ENCODE assay signal across 19 mouse cellular contexts in genomic region chr9:57343752-57344151, GRCm38 (mm10).
DNase-seq lines count a peak whose midpoint lies in the region; ATAC-seq and TF ChIP-seq lines count a peak whose summit lies in the region.
"Had no signal": no experiment of that assay in that cellular context is flagged by ENCODE, and none has a peak within 500 bp of the region (broad histone marks: within the 10 kb centered on the region; RNA-seq: fewer than 3 reads in every experiment).

No protein-coding gene starts in this region.

- H3K4me2 ChIP-seq in lung, embryonic 14.5 days: no peak overlapping the region
- H3K4me2 ChIP-seq: embryonic facial prominence, embryonic 12.5 days; forebrain, embryonic 13.5 days; heart, embryonic 11.5 days; hindbrain, embryonic 15.5 days had no signal

- no peaks in the 10 kb centered on the region for H3K27me3 ChIP-seq in lung, embryonic 14.5 days (ENCODE audit: insufficient read depth, low read length)
- H3K27me3 ChIP-seq in splenic B cell, adult 2 months (ENCODE audit: control insufficient read depth, insufficient read depth, low read length, poor library complexity, severe bottlenecking): no peaks in the 10 kb centered on the region
- H3K27me3 ChIP-seq: embryonic facial prominence, embryonic 12.5 days; forebrain, embryonic 13.5 days; hindbrain, embryonic 15.5 days had no signal

- no peak overlapping the region for H3K9ac ChIP-seq in lung, embryonic 14.5 days
- H3K9ac ChIP-seq: embryonic facial prominence, embryonic 12.5 days; forebrain, embryonic 13.5 days; hindbrain, embryonic 15.5 days had no signal

- no peak overlapping the region for H3K27ac ChIP-seq in lung, embryonic 14.5 days (ENCODE audit: low read depth)
- H3K27ac ChIP-seq: embryonic facial prominence, embryonic 12.5 days; forebrain, embryonic 13.5 days; hindbrain, embryonic 15.5 days had no signal

- H3K4me1 ChIP-seq in lung, embryonic 14.5 days (ENCODE audit: insufficient read depth): no peaks in the 10 kb centered on the region
- H3K4me1 ChIP-seq in lung, adult 2 months (ENCODE audit: control insufficient read depth, insufficient read depth, low read length): no peaks in the 10 kb centered on the region
- H3K4me1 ChIP-seq: embryonic facial prominence, embryonic 12.5 days; forebrain, embryonic 13.5 days; hindbrain, embryonic 15.5 days had no signal

- ATAC-seq in lung, embryonic 14.5 days (ENCODE audit: insufficient read depth): 0 out of 2 replicates have a peak, but pooled peaks have one; percentile 52
- peak; percentile 19; the same call in 1 of the 2 replicates for ATAC-seq in common myeloid progenitor, adult 5-6 weeks (replicated peaks; ENCODE audit: low read depth, poor library complexity, severe bottlenecking)
- no peak for ATAC-seq in megakaryocyte, adult 5-6 weeks (ENCODE audit: poor library complexity, severe bottlenecking)
- ATAC-seq: forebrain, embryonic 13.5 days; midbrain, embryonic 16.5 days had no signal

- TF ChIP-seq CTCF in lung, embryonic 14.5 days (IDR thresholded peaks at IDR 0.05; ENCODE audit: low read depth): no peak
- TF ChIP-seq CTCF in lung, adult 2 months (IDR thresholded peaks at IDR 0.05; ENCODE audit: insufficient read depth, low read length): no peak

- WGBS in lung, embryonic 14.5 days: 62% methylated on average over 3 of the region's 3 CpGs
- WGBS in lung, adult 2 months: 58% methylated on average over 3 of the region's 3 CpGs

- H3K4me3 ChIP-seq in lung, embryonic 14.5 days (ENCODE audit: low read depth, low read length): no peak overlapping the region
- no peak overlapping the region for H3K4me3 ChIP-seq in lung, adult 2 months (replicated peaks; ENCODE audit: extremely low read depth, low read depth, low read length)
- H3K4me3 ChIP-seq: embryonic facial prominence, embryonic 12.5 days; erythroblast, embryonic 14.5 days; forebrain, embryonic 13.5 days; hindbrain, embryonic 15.5 days had no signal

- TF ChIP-seq POLR2A in lung, adult 2 months (IDR thresholded peaks at IDR 0.05; ENCODE audit: borderline replicate concordance, extremely low read depth, low read depth, low read length): no peak

- H3K36me3 ChIP-seq in lung, embryonic 14.5 days (ENCODE audit: insufficient read depth): no peaks in the 10 kb centered on the region
- no peaks in the 10 kb centered on the region for H3K36me3 ChIP-seq in splenic B cell, adult 2 months (ENCODE audit: control insufficient read depth, insufficient read depth, low read length, poor library complexity, severe bottlenecking)
- H3K36me3 ChIP-seq: embryonic facial prominence, embryonic 12.5 days; hindbrain, embryonic 15.5 days had no signal

- H3K9me3 ChIP-seq in lung, embryonic 14.5 days (ENCODE audit: low read depth, low read length): no peaks in the 10 kb centered on the region
- H3K9me3 ChIP-seq: embryonic facial prominence, embryonic 12.5 days; forebrain, embryonic 13.5 days; hindbrain, embryonic 15.5 days had no signal

- peak; percentile 54 for DNase-seq in lung, embryonic 14.5 days
- DNase-seq in lung, adult 2 months: no peak
- peak; percentile 22 for DNase-seq in splenic B cell, adult 2 months (ENCODE audit: low read depth, low spot score)
- DNase-seq in thymus, postnatal 4 days: peak; percentile 15
- no peak for DNase-seq in kidney, postnatal 4 days
- DNase-seq in right cerebral cortex, postnatal 4 days: no peak
- DNase-seq: cerebellum, adult 9-10 months; heart, postnatal 10 days; kidney, adult 11 months; left cerebral cortex, postnatal 4 days; liver had no signal

Comparison
In these comparisons a context has a peak if more than half of its experiments do, and no peak if none do; other contexts are left out.
1. DNase-seq: peak in lung, embryonic 14.5 days (single experiment), splenic B cell, adult 2 months (single experiment) and thymus, postnatal 4 days (single experiment); none in lung, adult 2 months (single experiment), kidney, postnatal 4 days (0 of 2) and right cerebral cortex, postnatal 4 days (single experiment).